Mouse (Mus musculus): ENCODE measurements around the gene Zfp60. TPM values are rescaled to one million over a fixed set of nuclear protein-coding genes. Genes with fewer than 3 reads are reported as not detected.
A peak's percentile ranks its signal among the peaks of the same experiment; 100 is the strongest.
"Not testable (repeated sequence)": the region's sequence is repeated elsewhere in the genome, so short reads cannot be mapped to it uniquely, and the experiment has no call there.

Gene Zfp60
- polyA plus RNA-seq, 1 experiment from 2014 or later = 47.9 TPM

- Histone ChIP-seq H3K9ac (no peak overlapping the region), H3K9me3 (no peaks in the 10 kb centered on the region), H3K36me3 (no peaks in the 10 kb centered on the region), H3K4me1 (no peaks in the 10 kb centered on the region), H3K4me2 (no peak overlapping the region), H3K27me3 (no peaks in the 10 kb centered on the region), H3K4me3 (no peak overlapping the region), H3K27ac (no peak overlapping the region)
- 89% methylated on average over 8 of the region's 8 CpGs for WGBS
- no peak for ATAC-seq (ENCODE audit: insufficient number of reproducible peaks, insufficient read depth, low FRiP score, low TSS enrichment, low read depth)
Measured at GRCm38 (mm10) chr7:27721951-27722350, 9.2 kb upstream of the Zfp60 start.

- no peak for ATAC-seq (ENCODE audit: insufficient number of reproducible peaks, insufficient read depth, low FRiP score, low TSS enrichment, low read depth)
- Histone ChIP-seq H3K27ac (no peak overlapping the region), H3K9ac (no peak overlapping the region)
Measured at GRCm38 (mm10) chr7:27725566-27726538, 5.3 kb upstream of the Zfp60 start.

DNA sequence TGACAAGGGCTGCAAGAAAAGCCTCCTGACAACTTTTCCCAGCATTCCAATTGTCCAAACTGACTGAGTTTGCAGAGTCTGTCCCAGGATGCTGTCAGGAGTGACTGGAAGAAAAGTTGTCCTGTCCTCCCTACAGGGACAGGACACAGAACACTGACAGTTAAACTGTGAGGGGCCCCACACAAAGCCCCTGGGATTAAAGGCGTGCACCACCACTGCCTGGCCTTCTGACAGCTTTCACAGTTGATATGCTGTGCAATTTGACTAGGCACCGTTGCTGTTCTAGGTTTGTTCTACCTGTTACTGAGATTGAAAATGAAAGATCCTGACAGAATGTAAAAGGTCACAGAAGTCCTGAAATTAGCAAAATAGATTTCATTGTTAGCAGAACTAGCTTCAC lies 3.7 kb upstream of the Zfp60 start:
- Histone ChIP-seq H3K9ac (no peak overlapping the region), H3K9me3 (no peaks in the 10 kb centered on the region), H3K27me3 (no peaks in the 10 kb centered on the region), H3K4me3 (no peak overlapping the region), H3K27ac (no peak overlapping the region), H3K36me3 (no peaks in the 10 kb centered on the region), H3K4me2 (no peak overlapping the region), H3K4me1 (peaks cover 5% of the 10 kb centered on the region)
- 38% methylated on average over 2 of the region's 2 CpGs for WGBS
- ATAC-seq (ENCODE audit: insufficient number of reproducible peaks, insufficient read depth, low FRiP score, low TSS enrichment, low read depth) = no peak

More at GRCm38 (mm10) chr7:27725566-27726538, 5.3 kb upstream of the Zfp60 start:
- 45% methylated on average over 12 of the region's 12 CpGs for WGBS
- Histone ChIP-seq H3K4me3 (no peak overlapping the region), H3K9me3 (no peaks in the 10 kb centered on the region), H3K4me2 (0 out of 2 replicates have a peak overlapping the region, but pooled peaks have one; percentile 17), H3K27me3 (no peaks in the 10 kb centered on the region), H3K36me3 (no peaks in the 10 kb centered on the region), H3K4me1 (no peaks in the 10 kb centered on the region)

- peak overlapping the region; percentile 75 for H3K4me2 ChIP-seq
- no peaks in the 10 kb centered on the region for H3K9me3 ChIP-seq
- H3K36me3 ChIP-seq = peaks cover 3% of the 10 kb centered on the region; the same call in 1 of the 2 replicates
- 2% methylated on average over 12 of the region's 12 CpGs for WGBS
- no peaks in the 10 kb centered on the region for H3K27me3 ChIP-seq
- peaks cover 14% of the 10 kb centered on the region for H3K4me1 ChIP-seq
- H3K27ac ChIP-seq = peak overlapping the region; percentile 96
- H3K9ac ChIP-seq = peak overlapping the region; percentile 89
- no peak for ATAC-seq (ENCODE audit: insufficient number of reproducible peaks, insufficient read depth, low FRiP score, low TSS enrichment, low read depth)
- peak overlapping the region; percentile 75 for H3K4me3 ChIP-seq
Measured at GRCm38 (mm10) chr7:27731946-27732345, 757 bp downstream of the Zfp60 start.

DNA sequence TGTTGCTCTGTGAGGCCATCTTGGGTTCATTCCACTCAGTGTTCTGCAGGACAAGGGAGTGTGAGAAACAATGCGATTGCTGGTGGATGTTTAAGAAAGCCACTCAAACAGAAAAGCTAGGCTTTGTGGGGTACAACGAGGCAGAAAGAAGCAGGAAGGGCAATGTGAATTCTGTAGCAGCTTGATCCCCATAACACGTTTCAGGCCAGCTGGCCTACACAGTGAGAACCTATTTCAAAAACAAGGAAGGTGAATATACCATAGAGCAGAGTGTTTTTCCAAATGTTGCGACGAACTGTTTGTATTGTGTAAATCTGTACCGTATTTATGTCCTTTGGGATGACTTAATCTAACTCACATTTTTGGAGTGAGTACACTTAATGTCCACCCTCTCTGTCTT lies 1.3 kb downstream of the Zfp60 start:
- no peaks in the 10 kb centered on the region for H3K9me3 ChIP-seq
- H3K27ac ChIP-seq = peak overlapping the region; percentile 96; the same call in 1 of the 2 replicates

GRCm38 (mm10) chr7:27735457-27735856 lies 4.3 kb downstream of the Zfp60 start:
- H3K9me3 ChIP-seq = no peaks in the 10 kb centered on the region
- H3K36me3 ChIP-seq = peaks cover 29% of the 10 kb centered on the region
- ATAC-seq (ENCODE audit: insufficient number of reproducible peaks, insufficient read depth, low FRiP score, low TSS enrichment, low read depth) = no peak
- H3K4me1 ChIP-seq = peaks cover 14% of the 10 kb centered on the region
- H3K27ac ChIP-seq = no peak overlapping the region
- H3K27me3 ChIP-seq = no peaks in the 10 kb centered on the region
- no peak overlapping the region for H3K4me2 ChIP-seq
- H3K4me3 ChIP-seq = no peak overlapping the region
- WGBS = 81% methylated on average over 5 of the region's 5 CpGs
- no peak overlapping the region for H3K9ac ChIP-seq

More for the DNA sequence above, 1.3 kb downstream of the Zfp60 start:
- Histone ChIP-seq H3K27me3 (no peaks in the 10 kb centered on the region), H3K36me3 (peaks cover 3% of the 10 kb centered on the region; the same call in 1 of the 2 replicates), H3K9ac (peak overlapping the region; percentile 89), H3K4me3 (peak overlapping the region; percentile 75), H3K4me1 (peaks cover 14% of the 10 kb centered on the region), H3K4me2 (peak overlapping the region; percentile 75)
- ATAC-seq (ENCODE audit: insufficient number of reproducible peaks, insufficient read depth, low FRiP score, low TSS enrichment, low read depth) = no peak
- 72% methylated on average over 6 of the region's 6 CpGs for WGBS

DNA sequence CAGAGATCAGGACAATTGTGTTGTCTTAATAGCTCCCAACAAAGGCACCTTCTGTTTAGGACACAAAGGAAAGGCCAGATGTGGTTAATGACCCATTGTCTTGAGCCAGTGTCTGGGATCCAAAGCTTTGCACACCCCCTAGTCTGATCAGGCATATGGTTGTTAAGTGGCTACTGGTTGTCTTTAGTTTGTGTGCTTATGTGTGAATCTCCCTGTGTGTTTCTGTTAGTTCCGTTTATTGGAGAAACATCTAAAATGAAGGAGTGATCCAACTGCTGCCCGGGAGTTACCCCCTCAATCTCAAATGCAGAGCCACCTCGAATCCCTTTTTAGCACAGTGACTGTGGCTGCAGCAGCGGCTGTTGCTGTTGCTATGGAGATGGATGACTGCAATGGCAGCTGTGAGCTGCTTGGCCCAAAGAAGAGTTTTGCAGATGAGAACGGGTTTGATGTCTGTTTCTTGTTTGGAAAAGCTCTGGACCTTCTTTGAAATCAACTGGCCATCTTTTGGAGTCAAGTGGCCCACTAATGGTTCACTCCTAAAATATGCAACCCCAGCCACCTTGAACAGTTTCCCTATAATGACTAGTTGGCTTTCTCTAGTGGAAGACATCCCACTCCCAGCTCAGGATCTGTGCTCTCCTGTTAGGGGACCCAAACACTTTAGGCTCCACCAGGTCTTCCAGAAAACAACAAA lies 25.3 kb downstream of the Zfp60 start:
- Histone ChIP-seq H3K4me2 (no peak overlapping the region), H3K27ac (no peak overlapping the region), H3K4me3 (no peak overlapping the region), H3K36me3 (peaks cover 9% of the 10 kb centered on the region), H3K9ac (no peak overlapping the region), H3K9me3 (no peaks in the 10 kb centered on the region), H3K27me3 (no peaks in the 10 kb centered on the region), H3K4me1 (no peaks in the 10 kb centered on the region)
- WGBS = 41% methylated on average over 5 of the region's 5 CpGs
- no peak for ATAC-seq (ENCODE audit: insufficient number of reproducible peaks, insufficient read depth, low FRiP score, low TSS enrichment, low read depth)

GRCm38 (mm10) chr7:27757048-27757375 lies 25.8 kb downstream of the Zfp60 start:
- H3K9ac ChIP-seq = no peak overlapping the region
- H3K36me3 ChIP-seq = peaks cover 5% of the 10 kb centered on the region; the same call in 1 of the 2 replicates
- ATAC-seq (ENCODE audit: insufficient number of reproducible peaks, insufficient read depth, low FRiP score, low TSS enrichment, low read depth) = no peak
- H3K27me3 ChIP-seq = no peaks in the 10 kb centered on the region
- H3K4me3 ChIP-seq = no peak overlapping the region
- no peaks in the 10 kb centered on the region for H3K4me1 ChIP-seq
- WGBS = 55% methylated on average over 3 of the region's 3 CpGs
- no peak overlapping the region for H3K4me2 ChIP-seq
- H3K27ac ChIP-seq = no peak overlapping the region
- no peaks in the 10 kb centered on the region for H3K9me3 ChIP-seq

DNA sequence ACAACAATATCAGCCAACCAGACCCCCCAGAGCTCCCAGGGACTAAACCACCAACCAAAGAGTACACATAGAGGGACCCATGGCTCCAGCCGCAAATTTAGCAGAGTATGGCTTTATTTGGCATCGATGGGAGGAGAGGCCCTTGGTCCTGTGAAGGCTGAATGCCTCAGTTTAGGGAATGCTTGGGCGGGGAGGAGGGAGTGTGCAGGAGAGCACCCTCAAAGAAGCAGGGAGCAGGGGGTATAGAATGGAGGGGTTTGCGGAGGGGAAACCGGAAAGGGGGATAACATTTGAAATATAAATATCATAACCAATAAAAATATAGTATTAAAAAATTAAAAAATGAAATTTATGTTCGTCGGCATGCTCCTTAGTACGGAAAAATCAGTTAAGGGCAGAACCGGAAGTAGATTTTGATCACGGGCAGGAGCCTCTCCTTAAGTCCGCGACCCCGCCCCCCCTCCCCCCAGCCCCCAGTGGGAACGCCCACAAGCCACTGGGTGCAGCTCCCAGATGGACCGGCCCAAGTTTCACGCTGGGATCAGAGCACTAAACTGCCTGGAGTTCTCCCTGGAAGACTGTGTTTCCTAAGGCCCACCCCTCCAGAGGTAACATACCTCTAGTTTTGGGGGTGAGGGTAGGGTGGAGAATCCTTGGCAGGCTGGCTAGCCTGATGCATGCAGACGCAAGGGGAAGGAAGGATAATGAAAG lies 34.1 kb downstream of the Zfp60 start:
- Histone ChIP-seq H3K4me2 (peak overlapping the region; percentile 63), H3K9ac (peak overlapping the region; percentile 61), H3K4me3 (peak overlapping the region; percentile 42), H3K27ac (no peak overlapping the region), H3K27me3 (no peaks in the 10 kb centered on the region), H3K36me3 (no peaks in the 10 kb centered on the region), H3K4me1 (0 out of 2 replicates have a peak, but pooled peaks cover 4% of the 10 kb centered on the region), H3K9me3 (no peaks in the 10 kb centered on the region)
- no peak for ATAC-seq (ENCODE audit: insufficient number of reproducible peaks, insufficient read depth, low FRiP score, low TSS enrichment, low read depth)
- 8% methylated on average over 17 of the region's 17 CpGs for WGBS

- Histone ChIP-seq H3K36me3 (no peaks in the 10 kb centered on the region), H3K4me2 (no peak overlapping the region), H3K27me3 (no peaks in the 10 kb centered on the region), H3K9me3 (peaks cover 12% of the 10 kb centered on the region), H3K4me3 (no peak overlapping the region), H3K27ac (no peak overlapping the region), H3K4me1 (no peaks in the 10 kb centered on the region), H3K9ac (no peak overlapping the region)
- no peak for ATAC-seq (ENCODE audit: insufficient number of reproducible peaks, insufficient read depth, low FRiP score, low TSS enrichment, low read depth)
- 85% methylated on average over 5 of the region's 5 CpGs for WGBS
Measured at GRCm38 (mm10) chr7:27789306-27789705, 58.1 kb downstream of the Zfp60 start.

DNA sequence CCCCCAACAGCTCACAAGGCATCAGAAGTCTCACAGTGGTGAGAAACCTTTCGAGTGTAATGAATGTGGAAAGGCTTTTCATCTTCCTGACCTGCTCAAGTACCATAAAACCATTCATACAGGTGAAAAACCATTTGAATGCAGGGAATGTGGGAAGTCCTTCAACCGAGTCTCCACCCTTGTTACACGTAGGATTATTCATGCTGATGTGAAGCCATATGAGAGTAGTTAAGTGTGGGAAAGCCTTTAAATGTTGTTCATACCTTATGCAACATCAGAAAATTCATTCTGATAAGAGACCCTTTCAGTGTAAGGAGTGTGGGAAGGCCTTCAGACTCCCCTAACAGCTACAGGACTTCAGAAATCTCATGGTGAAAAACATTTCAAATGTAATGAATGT lies 62.7 kb downstream of the Zfp60 start:
- not testable (repeated sequence) for H3K9ac ChIP-seq; H3K36me3 ChIP-seq; H3K4me2 ChIP-seq; H3K9me3 ChIP-seq; H3K27ac ChIP-seq; ATAC-seq (ENCODE audit: insufficient number of reproducible peaks, insufficient read depth, low FRiP score, low TSS enrichment, low read depth); H3K4me1 ChIP-seq; H3K27me3 ChIP-seq; H3K4me3 ChIP-seq
- 59% methylated on average over 3 of the region's 3 CpGs for WGBS

Measured in embryonic facial prominence, embryonic 13.5 days (tissue).